Mouse (Mus musculus) spleen, adult 2 months (tissue): ENCODE results near the gene Flt3. TPM values are rescaled to one million over a fixed set of nuclear protein-coding genes. Genes with fewer than 3 reads are reported as not detected.
A peak's percentile ranks its signal among the peaks of the same experiment; 100 is the strongest.

Experiments used
- DNase-seq, 2 experiments: peaks; one replicate each; pipeline versions ENCODE4 v3.0.0 to v3.0.0-alpha.2; 2012 to 2021; ENCODE audit warnings: low spot score in 2 of 2, low read depth in 1 of 2
- H3K27ac ChIP-seq: fragments of 200-500 bp; 2 replicates; pipeline ENCODE4 v1.5.1; 2012; ENCODE audit warnings: low read length, inconsistent platforms; ENCODE audit not compliant: insufficient read depth
- H3K27me3 ChIP-seq: fragments of 200-500 bp; 2 replicates; pipeline ENCODE4 v1.6.1; 2012; ENCODE audit warnings: mild to moderate bottlenecking, moderate library complexity, low read length, inconsistent platforms; ENCODE audit not compliant: control insufficient read depth, insufficient read depth
- H3K36me3 ChIP-seq: fragments of 200-500 bp; 2 replicates; pipeline ENCODE4 v1.6.1; 2012; ENCODE audit warnings: mild to moderate bottlenecking, low read length, inconsistent platforms; ENCODE audit not compliant: control insufficient read depth, insufficient read depth
- H3K4me1 ChIP-seq: fragments of 200-500 bp; 2 replicates; pipeline ENCODE4 v1.6.1; 2011; ENCODE audit warnings: inconsistent platforms; ENCODE audit not compliant: control insufficient read depth, insufficient read depth, insufficient read length
- H3K4me3 ChIP-seq: fragments of 200-500 bp; 2 replicates; pipeline ENCODE4 v1.5.1; 2011; ENCODE audit warnings: mild to moderate bottlenecking, inconsistent platforms; ENCODE audit not compliant: insufficient read depth, insufficient read length; ENCODE audit errors: extremely low read depth
- CTCF ChIP-seq: fragments of 200-500 bp; IDR thresholded peaks from 2 replicates; pipeline ENCODE4 v1.5.1; 2011; ENCODE audit warnings: mild to moderate bottlenecking, inconsistent platforms; ENCODE audit not compliant: insufficient read depth, insufficient read length, insufficient replicate concordance; ENCODE audit errors: extremely low read depth
- POLR2A ChIP-seq: fragments of 200-500 bp; IDR thresholded peaks from 2 replicates; pipeline ENCODE4 v1.6.1; 2011; ENCODE audit warnings: low read depth, low read length, inconsistent platforms
- WGBS: fragments of 180-500 bp; shearing (Covaris S2); methylation state at CpG from one replicate; pipeline ENCODE4 v1.1.7; 2018; 5-methylcytosine and 5-hydroxymethylcytosine counted together
- polyA plus RNA-seq: library from polyadenylated mRNA; depleted of rRNA; stranded (reverse); fragments of >200 nt; gene quantifications from 2 replicates; pipeline ENCODE4 v1.2.3, GENCODE M21; 2012

Gene Flt3
- polyA plus RNA-seq, 1 experiment, result 6.5 TPM

DNA sequence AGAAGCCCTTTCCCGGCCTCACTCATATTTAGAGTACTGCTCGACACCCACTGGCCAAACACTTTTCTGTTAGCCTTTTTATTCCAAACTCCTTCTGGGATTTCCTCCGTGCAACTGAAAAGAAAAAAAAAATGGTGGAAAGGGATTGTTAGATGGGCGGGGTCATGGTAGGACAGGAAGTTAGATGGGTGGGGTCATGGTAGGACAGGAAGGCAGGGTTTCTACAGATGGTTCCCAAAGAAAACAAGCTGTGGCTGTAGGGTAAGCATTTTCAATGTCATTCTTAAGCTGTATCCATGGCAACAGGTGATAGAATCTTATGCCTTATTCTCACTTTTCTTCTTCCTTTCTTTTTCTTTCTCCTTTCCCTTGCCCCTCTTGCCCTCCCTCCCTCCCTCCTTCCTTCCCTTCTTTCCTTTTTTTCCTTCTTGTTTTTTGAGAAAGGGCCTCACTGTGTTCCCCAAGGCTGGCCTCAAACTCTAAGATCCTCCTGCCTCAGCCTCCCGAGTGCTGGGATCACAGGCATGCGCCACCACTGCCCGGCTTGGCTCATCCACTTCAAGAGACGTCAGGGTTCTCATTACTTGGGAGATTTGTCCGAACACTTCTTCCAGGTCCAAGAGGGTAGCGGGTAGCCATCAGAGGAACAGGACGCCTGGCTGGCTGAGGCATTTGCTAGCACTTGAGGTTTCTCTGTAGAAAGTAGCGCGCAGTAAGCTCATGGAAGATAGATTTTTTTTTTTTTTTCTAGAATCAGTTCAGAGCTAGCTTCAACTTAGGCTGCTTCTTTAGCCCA is 43.8 kb downstream of the Flt3 start:
- DNase-seq, result no peak
- no peaks in the 10 kb centered on the region for H3K36me3 ChIP-seq
- H3K27me3 ChIP-seq, result no peaks in the 10 kb centered on the region
- no peak overlapping the region for H3K27ac ChIP-seq
- no peak overlapping the region for H3K4me3 ChIP-seq
- TF ChIP-seq CTCF, result no peak
- no peak for TF ChIP-seq POLR2A
- WGBS, result 91% methylated on average over 13 of the region's 13 CpGs
- H3K4me1 ChIP-seq, result peaks cover 13% of the 10 kb centered on the region; the same call in 1 of the 2 replicates

DNA sequence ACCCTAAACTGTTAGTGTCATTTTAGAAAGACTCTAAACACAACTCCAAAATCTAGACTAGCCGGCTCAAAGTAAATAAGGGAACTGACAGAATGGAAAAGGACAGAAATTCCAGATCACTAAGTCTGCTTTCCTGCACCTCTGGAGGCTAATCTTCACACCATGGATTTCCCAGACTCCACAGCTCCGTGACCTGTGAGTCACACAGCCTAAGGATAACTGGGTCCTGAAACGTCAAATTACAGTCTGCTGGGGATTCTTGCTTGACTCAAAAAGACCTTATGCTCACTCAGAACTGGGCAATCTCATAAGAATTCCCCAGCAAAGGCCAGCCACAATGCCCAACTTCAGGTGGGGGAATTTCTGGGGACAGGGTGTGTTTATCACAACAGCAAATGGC is 44.5 kb downstream of the Flt3 start:
- Histone ChIP-seq H3K27me3 (no peaks in the 10 kb centered on the region), H3K4me1 (peaks cover 13% of the 10 kb centered on the region; the same call in 1 of the 2 replicates), H3K27ac (no peak overlapping the region), H3K4me3 (no peak overlapping the region), H3K36me3 (no peaks in the 10 kb centered on the region)
- 90% methylated on average over 3 of the region's 3 CpGs for WGBS
- DNase-seq, result no peak
- TF ChIP-seq POLR2A (no peak), CTCF (no peak)

DNA sequence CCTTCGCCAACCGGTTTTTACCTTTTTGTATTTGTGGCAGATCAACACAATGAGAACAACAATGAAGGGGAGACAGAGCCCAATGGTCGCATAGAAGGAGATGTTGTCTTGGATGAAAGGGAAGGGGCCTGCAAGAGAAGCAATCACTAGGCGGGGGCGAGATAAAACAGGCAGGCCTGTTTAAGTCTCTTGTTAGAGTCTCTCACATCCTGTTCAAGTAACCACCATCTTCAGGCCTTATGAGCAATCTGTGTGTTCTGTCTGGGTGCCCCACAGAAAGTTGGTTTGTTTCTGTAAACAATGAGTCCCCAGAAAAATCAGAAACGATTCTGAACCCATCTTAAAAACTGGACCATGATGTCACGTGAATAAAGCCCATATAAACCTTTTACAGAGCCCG is 45.3 kb downstream of the Flt3 start:
- H3K27me3 ChIP-seq, result no peaks in the 10 kb centered on the region
- H3K36me3 ChIP-seq, result no peaks in the 10 kb centered on the region
- peak overlapping the region; percentile 7; the same call in 1 of the 2 replicates for H3K27ac ChIP-seq
- H3K4me3 ChIP-seq, result no peak overlapping the region
- DNase-seq, result no peak
- 73% methylated on average over 8 of the region's 8 CpGs for WGBS
- no peak for TF ChIP-seq CTCF
- TF ChIP-seq POLR2A, result no peak
- H3K4me1 ChIP-seq, result peaks cover 13% of the 10 kb centered on the region; the same call in 1 of the 2 replicates

DNA sequence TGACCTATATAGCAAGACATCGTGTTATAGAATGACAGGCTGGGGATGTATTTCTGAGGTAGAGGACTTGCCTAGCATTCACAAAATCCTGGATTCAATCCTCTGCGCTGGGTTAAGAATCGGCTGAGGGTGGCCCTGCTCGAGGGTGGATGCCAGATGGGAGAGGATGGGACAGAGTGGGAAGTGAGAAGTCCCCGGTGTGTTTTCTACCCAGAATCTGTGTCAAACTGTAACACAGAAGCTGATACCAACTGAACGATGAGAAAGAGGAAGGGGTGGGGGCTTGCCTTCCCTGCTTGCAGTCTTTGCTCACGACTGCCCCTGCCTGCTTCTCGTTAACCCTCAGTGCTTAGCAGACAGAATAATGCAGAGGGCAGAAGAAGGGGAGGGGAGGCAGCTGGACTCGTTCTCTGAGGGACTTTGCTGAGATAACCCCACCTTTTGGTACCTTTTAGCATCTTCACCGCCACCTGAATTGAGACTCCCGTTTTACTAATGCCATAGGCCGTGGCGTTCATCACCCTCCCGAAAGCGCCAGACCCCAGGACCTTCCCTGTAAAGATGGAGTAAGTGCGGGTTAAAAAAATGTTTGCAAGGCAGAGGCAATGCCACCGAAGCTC is 46.0 kb downstream of the Flt3 start:
- Histone ChIP-seq H3K4me3 (no peak overlapping the region), H3K36me3 (no peaks in the 10 kb centered on the region), H3K27ac (0 out of 2 replicates have a peak overlapping the region, but pooled peaks have one; percentile 8), H3K4me1 (peaks cover 13% of the 10 kb centered on the region; the same call in 1 of the 2 replicates), H3K27me3 (no peaks in the 10 kb centered on the region)
- WGBS, result 66% methylated on average over 17 of the region's 17 CpGs
- TF ChIP-seq CTCF (no peak), POLR2A (no peak)
- DNase-seq, result no peak

DNA sequence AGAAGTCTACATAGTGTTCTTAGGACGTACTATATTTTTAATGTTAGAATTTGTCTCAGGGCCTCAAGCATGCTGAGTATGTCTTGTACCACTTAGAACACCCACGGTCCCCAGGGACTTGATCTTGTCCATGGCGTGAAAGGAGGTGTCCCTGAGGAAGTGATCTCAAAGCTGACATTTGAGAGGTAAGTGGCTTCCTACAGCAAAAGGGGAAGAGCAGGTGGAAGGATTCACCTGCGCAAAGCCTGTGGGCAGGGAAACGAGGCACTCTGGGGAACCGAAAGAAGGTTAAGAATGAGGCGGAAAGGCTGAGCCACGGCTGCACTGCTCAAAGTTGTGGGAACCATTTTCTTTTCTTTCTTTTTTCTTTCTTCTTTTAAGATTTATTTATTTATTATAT is 48.4 kb downstream of the Flt3 start:
- Histone ChIP-seq H3K36me3 (no peaks in the 10 kb centered on the region), H3K27ac (no peak overlapping the region), H3K27me3 (no peaks in the 10 kb centered on the region), H3K4me1 (peaks cover 13% of the 10 kb centered on the region; the same call in 1 of the 2 replicates), H3K4me3 (no peak overlapping the region)
- WGBS, result 47% methylated on average over 8 of the region's 8 CpGs
- TF ChIP-seq POLR2A, result no peak
- TF ChIP-seq CTCF, result no peak
- DNase-seq, result peak in 1 of 2 experiments; percentile 26

DNA sequence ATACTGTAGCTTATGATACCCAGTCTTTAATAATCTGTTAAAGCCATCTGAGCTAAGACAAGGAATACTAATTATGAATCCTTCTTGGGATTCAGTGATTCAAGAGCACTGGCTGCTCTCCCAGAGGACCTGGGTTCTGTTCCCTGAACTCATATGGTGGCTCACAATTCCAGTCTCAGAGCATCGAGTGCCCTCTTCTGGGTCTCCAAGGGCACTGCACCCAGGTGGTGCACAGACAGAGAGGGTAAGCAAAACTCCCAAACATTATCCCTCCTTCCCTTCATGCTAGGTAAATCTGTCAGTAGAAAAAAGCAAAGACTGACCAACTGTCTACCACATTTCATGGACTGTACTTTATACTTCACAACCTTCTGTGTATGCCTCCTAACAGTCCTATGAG is 54.3 kb downstream of the Flt3 start:
- Histone ChIP-seq H3K4me1 (peaks cover 5% of the 10 kb centered on the region; the same call in 1 of the 2 replicates), H3K27me3 (no peaks in the 10 kb centered on the region), H3K4me3 (no peak overlapping the region), H3K36me3 (no peaks in the 10 kb centered on the region), H3K27ac (no peak overlapping the region)
- no peak for TF ChIP-seq POLR2A
- TF ChIP-seq CTCF, result peak; percentile 22; the same call in 1 of the 2 replicates
- WGBS, result 91% methylated on average over 1 of the region's 1 CpGs
- DNase-seq, result no peak
